Mouse (Mus musculus) MEL (cell line): Measurements from ENCODE around the gene Hoxc6. TPM values are rescaled to one million over a fixed set of nuclear protein-coding genes. Genes with fewer than 3 reads are reported as not detected.

ENCODE experiments used
- DNase-seq: peaks from one replicate; pipeline ENCODE4 v3.0.0; 2011; ENCODE audit warnings: low read depth, low spot score
- H3K27ac ChIP-seq: 2 replicates; pipeline ENCODE4 v1.5.1; 2012; ENCODE audit warnings: low read depth, mild to moderate bottlenecking, control low read depth, low read length, moderate library complexity; ENCODE audit not compliant: control insufficient read depth
- H3K27me3 ChIP-seq, 2 experiments: fragments of 150-350 bp in 1 of 2; sonication (generic) in 1 of 2; 2 replicates each; pipeline ENCODE4 v1.6.1; 2012; ENCODE audit warnings: low read length in 2 of 2, mild to moderate bottlenecking in 2 of 2, improper control_type of control experiment in 1 of 2, moderate library complexity in 1 of 2; ENCODE audit not compliant: insufficient read depth in 2 of 2, control insufficient read depth in 1 of 2
- H3K36me3 ChIP-seq, 2 experiments: 2 replicates each; pipeline ENCODE4 v1.6.1; 2012 to 2014; ENCODE audit warnings: low read length in 2 of 2, improper control_type of control experiment in 1 of 2, inconsistent platforms in 1 of 2, mild to moderate bottlenecking in 1 of 2; ENCODE audit not compliant: insufficient read depth in 2 of 2, control insufficient read depth in 1 of 2
- H3K4me1 ChIP-seq, 2 experiments: fragments of 150-350 bp in 1 of 2; sonication (generic) in 1 of 2; 2 replicates each; pipeline ENCODE4 v1.6.1; 2012; ENCODE audit warnings: low read length in 2 of 2, improper control_type of control experiment in 1 of 2, mild to moderate bottlenecking in 1 of 2; ENCODE audit not compliant: insufficient read depth in 2 of 2, control insufficient read depth in 1 of 2
- H3K4me3 ChIP-seq, 2 experiments: fragments of 150-350 bp in 1 of 2; sonication (generic) in 1 of 2; 2 replicates each; pipeline ENCODE4 v1.5.1; 2012; ENCODE audit warnings: low read depth in 2 of 2, low read length in 2 of 2, mild to moderate bottlenecking in 2 of 2, moderate library complexity in 2 of 2, control low read depth in 1 of 2, improper control_type of control experiment in 1 of 2; ENCODE audit not compliant: control insufficient read depth in 1 of 2, insufficient read depth in 1 of 2
- H3K79me2 ChIP-seq: 2 replicates; pipeline ENCODE4 v1.6.1; 2012; ENCODE audit warnings: mild to moderate bottlenecking, low read length, moderate library complexity; ENCODE audit not compliant: control insufficient read depth, poor library complexity, insufficient read depth
- H3K9ac ChIP-seq: 2 replicates; pipeline ENCODE4 v1.6.1; 2012; ENCODE audit warnings: low read depth, mild to moderate bottlenecking, control low read depth, low read length, moderate library complexity; ENCODE audit not compliant: control insufficient read depth, poor library complexity, severe bottlenecking
- H3K9me3 ChIP-seq: fragments of 150-350 bp; sonication (generic); replicated peaks from 2 replicates; pipeline ENCODE4 v1.6.1; 2012; ENCODE audit warnings: mild to moderate bottlenecking, low read length, improper control_type of control experiment, moderate library complexity; ENCODE audit not compliant: insufficient read depth
- CTCF ChIP-seq, 3 experiments: IDR thresholded peaks in 2 of 3; conservative IDR thresholded peaks in 1 of 3; 2 replicates each; pipeline ENCODE4 v1.5.1; 2011 to 2012; ENCODE audit warnings: low read length in 3 of 3, low read depth in 2 of 3, mild to moderate bottlenecking in 2 of 3, improper control_type of control experiment in 1 of 3, inconsistent platforms in 1 of 3, mixed read lengths in 1 of 3, moderate library complexity in 1 of 3; ENCODE audit not compliant: control insufficient read depth in 1 of 3, insufficient read depth in 1 of 3, poor library complexity in 1 of 3, severe bottlenecking in 1 of 3
- EP300 ChIP-seq, 2 experiments: IDR thresholded peaks; 2 replicates each; pipeline ENCODE4 v1.6.1; 2011; ENCODE audit warnings: improper control_type of control experiment in 2 of 2, low read length in 2 of 2, low read depth in 1 of 2, mild to moderate bottlenecking in 1 of 2
- ETS1 ChIP-seq: IDR thresholded peaks from 2 replicates; pipeline ENCODE4 v1.6.1; 2012; ENCODE audit warnings: low read depth, mild to moderate bottlenecking, inconsistent platforms, low read length, improper control_type of control experiment, moderate library complexity
- HCFC1 ChIP-seq: IDR thresholded peaks from 2 replicates; pipeline ENCODE4 v1.6.1; 2012; ENCODE audit warnings: low read depth, mild to moderate bottlenecking, inconsistent platforms, low read length, improper control_type of control experiment, moderate library complexity
- JUND ChIP-seq: IDR thresholded peaks from 2 replicates; pipeline ENCODE4 v1.6.1; 2011; ENCODE audit warnings: low read depth, mild to moderate bottlenecking, improper control_type of control experiment, low read length
- MAFK ChIP-seq: IDR thresholded peaks from 2 replicates; pipeline ENCODE4 v1.6.1; 2011; ENCODE audit warnings: low read depth, mild to moderate bottlenecking, low read length, improper control_type of control experiment, borderline replicate concordance
- MAX ChIP-seq: IDR thresholded peaks from 2 replicates; pipeline ENCODE4 v1.6.1; 2011; ENCODE audit warnings: low read length, improper control_type of control experiment
- MAZ ChIP-seq: IDR thresholded peaks from 2 replicates; pipeline ENCODE4 v1.6.1; 2012; ENCODE audit warnings: low read depth, mild to moderate bottlenecking, inconsistent platforms, low read length, improper control_type of control experiment
- MXI1 ChIP-seq: IDR thresholded peaks from 2 replicates; pipeline ENCODE4 v1.6.1; 2011; ENCODE audit warnings: mild to moderate bottlenecking, low read depth, low read length, improper control_type of control experiment
- MYB ChIP-seq: IDR thresholded peaks from 2 replicates; pipeline ENCODE4 v1.6.1; 2011; ENCODE audit warnings: mild to moderate bottlenecking, low read depth, low read length, improper control_type of control experiment
- MYC ChIP-seq: IDR thresholded peaks from 2 replicates; pipeline ENCODE4 v1.6.1; 2011; ENCODE audit warnings: low read depth, mild to moderate bottlenecking, low read length, improper control_type of control experiment, moderate library complexity
- NELFE ChIP-seq: IDR thresholded peaks from 2 replicates; pipeline ENCODE4 v1.6.1; 2011; ENCODE audit warnings: low read depth, low read length, improper control_type of control experiment
- POLR2A ChIP-seq, 2 experiments: IDR thresholded peaks; 2 replicates each; pipeline ENCODE4 v1.6.1; 2011 to 2012; ENCODE audit warnings: low read length in 2 of 2, mild to moderate bottlenecking in 2 of 2, control low read depth in 1 of 2, improper control_type of control experiment in 1 of 2, low read depth in 1 of 2, moderate library complexity in 1 of 2; ENCODE audit not compliant: control insufficient read depth in 1 of 2, insufficient read depth in 1 of 2, poor library complexity in 1 of 2
- POLR2AphosphoS5 ChIP-seq: IDR thresholded peaks from 2 replicates; pipeline ENCODE4 v1.6.1; 2012; ENCODE audit warnings: low read depth, borderline replicate concordance, mild to moderate bottlenecking, inconsistent platforms, low read length, moderate library complexity, mixed read lengths
- RAD21 ChIP-seq: IDR thresholded peaks from 2 replicates; pipeline ENCODE4 v1.6.1; 2011; ENCODE audit warnings: mild to moderate bottlenecking, low read depth, low read length, improper control_type of control experiment
- SIN3A ChIP-seq: IDR thresholded peaks from 2 replicates; pipeline ENCODE4 v1.6.1; 2012; ENCODE audit warnings: low read length, improper control_type of control experiment, inconsistent platforms
- SMC3 ChIP-seq: IDR thresholded peaks from 2 replicates; pipeline ENCODE4 v1.6.1; 2011; ENCODE audit warnings: low read depth, low read length, improper control_type of control experiment
- TBP ChIP-seq: IDR thresholded peaks from 2 replicates; pipeline ENCODE4 v1.8.0; 2011; ENCODE audit warnings: low read depth, low read length, improper control_type of control experiment
- TCF12 ChIP-seq: IDR thresholded peaks from 2 replicates; pipeline ENCODE4 v1.6.1; 2014; ENCODE audit warnings: low read depth, mild to moderate bottlenecking, inconsistent platforms, low read length, improper control_type of control experiment, moderate library complexity
- UBTF ChIP-seq: IDR thresholded peaks from 2 replicates; pipeline ENCODE4 v1.6.1; 2012; ENCODE audit warnings: low read depth, mild to moderate bottlenecking, inconsistent platforms, low read length, improper control_type of control experiment, moderate library complexity, borderline replicate concordance; ENCODE audit not compliant: insufficient read depth
- USF1 ChIP-seq: IDR thresholded peaks from 2 replicates; pipeline ENCODE4 v1.6.1; 2014; ENCODE audit warnings: low read depth, mild to moderate bottlenecking, inconsistent platforms, low read length, improper control_type of control experiment, moderate library complexity
- USF2 ChIP-seq, 2 experiments: IDR thresholded peaks; 2 replicates each; pipeline ENCODE4 v1.6.1; 2011 to 2012; ENCODE audit warnings: improper control_type of control experiment in 2 of 2, low read length in 2 of 2, borderline replicate concordance in 1 of 2, inconsistent platforms in 1 of 2, low read depth in 1 of 2, mild to moderate bottlenecking in 1 of 2; ENCODE audit not compliant: insufficient read depth in 1 of 2
- ZC3H11A ChIP-seq: IDR thresholded peaks from 2 replicates; pipeline ENCODE4 v1.6.1; 2012; ENCODE audit warnings: low read depth, mild to moderate bottlenecking, inconsistent platforms, low read length, improper control_type of control experiment
- ZMIZ1 ChIP-seq: IDR thresholded peaks from 2 replicates; pipeline ENCODE4 v1.6.1; 2012; ENCODE audit warnings: low read depth, mild to moderate bottlenecking, inconsistent platforms, low read length, improper control_type of control experiment, moderate library complexity
- ZNF384 ChIP-seq: IDR thresholded peaks from 2 replicates; pipeline ENCODE4 v1.6.1; 2012; ENCODE audit warnings: low read depth, mild to moderate bottlenecking, inconsistent platforms, low read length, improper control_type of control experiment
- polyA plus RNA-seq, 2 experiments: library from polyadenylated mRNA; stranded (reverse) in 1 of 2; unstranded in 1 of 2; fragments of >175 nt in 1 of 2; fragments of >200 nt in 1 of 2; gene quantifications; 2 replicates each; pipeline versions ENCODE4 v1.2.1 to v1.2.4; 2012; ENCODE audit warnings: low replicate concordance in 2 of 2, low read depth in 1 of 2; ENCODE audit not compliant: insufficient read length in 2 of 2, insufficient read depth in 1 of 2, missing spikeins in 1 of 2
- total RNA-seq: library from RNA; depleted of rRNA; stranded (reverse); fragments of 300-350 nt; gene quantifications from 2 replicates; pipeline ENCODE4 v1.2.3, GENCODE M21; 2012

The Hoxc6 gene
- total and polyA plus RNA-seq, 3 experiments: 2.3 to 9.4 TPM; not detected in 1

GRCm38 (mm10) chr15:103013238-103013984 is 15.4 kb downstream of the Hoxc6 start:
- peak; percentile 72 for TF ChIP-seq USF1
- TF ChIP-seq MAFK: no peak
- peak; percentile 92 for TF ChIP-seq ZNF384
- peak; percentile 88 to 93 (median 91) for TF ChIP-seq CTCF (IDR thresholded peaks at IDR 0.05 in 2 of 3, conservative IDR thresholded peaks at IDR 0.05 in 1 of 3; ENCODE audit: control insufficient read depth in 1 of 3, insufficient read depth in 1 of 3, low read depth in 2 of 3, low read length in 3 of 3, poor library complexity in 1 of 3, severe bottlenecking in 1 of 3)
- peak; percentile 34; the same call in 1 of the 2 replicates for TF ChIP-seq SIN3A
- peak; percentile 96 for TF ChIP-seq ZC3H11A
- TF ChIP-seq MAZ: no peak; the same call in 1 of the 2 replicates
- no peak for TF ChIP-seq MXI1
- TF ChIP-seq NELFE: no peak
- TF ChIP-seq POLR2A (IDR thresholded peaks at IDR 0.05; ENCODE audit: control insufficient read depth in 1 of 2, insufficient read depth in 1 of 2, low read depth in 1 of 2, low read length in 2 of 2, poor library complexity in 1 of 2): 0 out of 4 replicates have a peak, but pooled peaks of 1 of the 2 experiments have one; percentile 24
- no peak for TF ChIP-seq MAX
- peak; percentile 90 for TF ChIP-seq RAD21
- TF ChIP-seq USF2 (IDR thresholded peaks at IDR 0.05; ENCODE audit: borderline replicate concordance in 1 of 2, insufficient read depth in 1 of 2, low read depth in 1 of 2, low read length in 2 of 2): 0 out of 4 replicates have a peak, but pooled peaks of 1 of the 2 experiments have one; percentile 23
- peak; percentile 96 for TF ChIP-seq SMC3
- TF ChIP-seq, all 39 proteins: peak for 9
- peak; percentile 84 for DNase-seq
- H3K36me3 ChIP-seq: no peaks in the 10 kb centered on the region
- no peak overlapping the region for H3K9ac ChIP-seq
- no peaks in the 10 kb centered on the region for H3K9me3 ChIP-seq
- H3K27ac ChIP-seq: no peak overlapping the region
- no peaks in the 10 kb centered on the region for H3K27me3 ChIP-seq
- H3K4me1 ChIP-seq: peaks cover 0 to 8% of the 10 kb centered on the region in 2 experiments; a peak in 1 of 4 replicates
- H3K79me2 ChIP-seq: peaks cover 8% of the 10 kb centered on the region; the same call in 1 of the 2 replicates
- no peak overlapping the region for H3K4me3 ChIP-seq

DNA sequence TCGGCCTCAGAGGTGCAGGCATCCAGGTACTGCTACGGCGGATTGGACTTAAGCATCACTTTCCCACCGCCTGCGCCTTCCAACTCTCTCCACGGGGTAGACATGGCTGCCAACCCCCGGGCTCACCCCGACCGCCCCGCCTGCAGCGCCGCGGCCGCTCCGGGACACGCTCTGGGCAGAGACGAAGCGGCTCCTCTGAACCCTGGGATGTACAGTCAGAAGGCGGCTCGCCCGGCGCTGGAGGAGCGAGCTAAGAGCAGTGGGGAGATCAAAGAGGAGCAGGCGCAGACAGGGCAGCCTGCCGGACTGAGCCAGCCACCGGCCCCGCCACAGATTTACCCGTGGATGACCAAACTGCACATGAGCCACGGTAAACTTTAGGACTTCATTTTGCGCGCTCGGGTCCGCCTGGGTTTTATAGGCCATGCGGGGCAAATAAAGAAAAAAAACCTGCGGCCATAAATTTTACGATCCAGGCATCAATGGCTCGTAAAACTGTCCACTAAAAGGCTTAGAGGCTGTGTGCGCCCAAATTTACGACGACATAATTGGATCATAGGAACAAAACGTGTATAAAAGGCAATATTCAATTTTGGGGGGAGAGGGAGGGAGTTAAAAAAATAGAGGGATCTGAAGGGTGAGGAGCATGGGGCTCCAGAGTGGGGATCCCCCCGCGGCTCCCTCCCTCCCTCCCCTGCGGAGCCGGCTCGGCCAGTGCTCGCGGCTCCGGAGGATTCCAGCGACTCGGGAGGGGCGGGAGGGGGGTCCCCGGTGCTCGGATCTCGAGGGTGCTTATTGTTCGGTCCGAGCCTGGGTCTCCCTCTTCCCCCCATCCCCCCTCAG is 16.3 kb downstream of the Hoxc6 start:
- H3K9me3 ChIP-seq: no peaks in the 10 kb centered on the region
- H3K36me3 ChIP-seq: no peaks in the 10 kb centered on the region
- H3K79me2 ChIP-seq: peaks cover 8% of the 10 kb centered on the region; the same call in 1 of the 2 replicates
- H3K9ac ChIP-seq: no peak overlapping the region
- H3K4me1 ChIP-seq: peaks cover 0 to 6% of the 10 kb centered on the region in 2 experiments; a peak in 1 of 4 replicates
- H3K27me3 ChIP-seq: no peaks in the 10 kb centered on the region
- no peak for TF ChIP-seq MYC
- TF ChIP-seq TCF12: no peak
- TF ChIP-seq JUND: no peak
- TF ChIP-seq ZNF384: no peak
- no peak for TF ChIP-seq HCFC1
- TF ChIP-seq ETS1: no peak
- no peak for TF ChIP-seq EP300 (IDR thresholded peaks at IDR 0.05; ENCODE audit: low read depth in 1 of 2, low read length in 2 of 2)
- no peak for TF ChIP-seq POLR2A (IDR thresholded peaks at IDR 0.05; ENCODE audit: control insufficient read depth in 1 of 2, insufficient read depth in 1 of 2, low read depth in 1 of 2, low read length in 2 of 2, poor library complexity in 1 of 2)
- TF ChIP-seq MYB: no peak
- TF ChIP-seq TBP: no peak
- no peak for TF ChIP-seq MAX
- TF ChIP-seq ZMIZ1: no peak
- no peak for TF ChIP-seq UBTF
- TF ChIP-seq USF1: no peak
- TF ChIP-seq POLR2AphosphoS5: no peak
- no peak for TF ChIP-seq RAD21
- TF ChIP-seq, all 39 proteins: peak for 0
- no peak for DNase-seq
- Histone ChIP-seq H3K4me3 (no peak overlapping the region), H3K27ac (no peak overlapping the region)
